In genomic region chr7:96210525-96211369, GRCm38 (mm10) we compare ENCODE assay signal across 9 mouse cellular contexts. TPM values are rescaled to one million over a fixed set of nuclear protein-coding genes. Genes with fewer than 3 reads are reported as not detected.
DNase-seq lines count a peak whose midpoint lies in the region; ATAC-seq and TF ChIP-seq lines count a peak whose summit lies in the region.
"Had no signal": no experiment of that assay in that cellular context is flagged by ENCODE, and none has a peak within 500 bp of the region (broad histone marks: within the 10 kb centered on the region; RNA-seq: fewer than 3 reads in every experiment).

No protein-coding gene starts in this region.

- TF ChIP-seq CTCF in Patski (IDR thresholded peaks at IDR 0.05): no peak

- H3K27ac ChIP-seq in embryonic facial prominence, embryonic 13.5 days: peak overlapping the region; percentile 89
- peak overlapping the region; percentile 95 for H3K27ac ChIP-seq in midbrain, embryonic 10.5 days (replicated peaks)
- H3K27ac ChIP-seq in stomach, embryonic 16.5 days (ENCODE audit: low read length): peak overlapping the region; percentile 74

- H3K4me2 ChIP-seq in embryonic facial prominence, embryonic 13.5 days: peak overlapping the region; percentile 94
- H3K4me2 ChIP-seq in stomach, embryonic 16.5 days (ENCODE audit: low read depth, low read length): peak overlapping the region; percentile 98

- H3K9me3 ChIP-seq in embryonic facial prominence, embryonic 13.5 days: no peaks in the 10 kb centered on the region
- H3K9me3 ChIP-seq in midbrain, embryonic 10.5 days (replicated peaks): no peaks in the 10 kb centered on the region
- no peaks in the 10 kb centered on the region for H3K9me3 ChIP-seq in stomach, embryonic 16.5 days (replicated peaks; ENCODE audit: control insufficient read depth, low read length)

- POLR2A ChIA-PET in Patski (lab: Charles Lee): interaction anchor here (0.6 kb wide), 1 partner anchor 90 kb away, joined by 4 read pairs; no protein-coding TSS in a partner anchor

- no peaks in the 10 kb centered on the region for H3K36me3 ChIP-seq in embryonic facial prominence, embryonic 13.5 days
- H3K36me3 ChIP-seq in midbrain, embryonic 10.5 days: no peaks in the 10 kb centered on the region
- H3K36me3 ChIP-seq in stomach, embryonic 16.5 days (ENCODE audit: control insufficient read depth, insufficient read depth, low read length): no peaks in the 10 kb centered on the region

- peak; percentile 17; the same call in 1 of the 2 replicates for ATAC-seq in cerebellum, adult (ENCODE audit: insufficient number of reproducible peaks, low FRiP score, low TSS enrichment)
- peak; percentile 85 for ATAC-seq in Patski
- ATAC-seq in embryonic facial prominence, embryonic 13.5 days (ENCODE audit: insufficient number of reproducible peaks, insufficient read depth, low FRiP score, low TSS enrichment, low read depth): peak; percentile 61
- ATAC-seq in hematopoietic stem cell, adult 5-6 weeks (replicated peaks in 1 of 2; ENCODE audit: insufficient read depth in 1 of 2, low FRiP score in 2 of 2, low TSS enrichment in 1 of 2, low read depth in 1 of 2, poor library complexity in 2 of 2, severe bottlenecking in 2 of 2): peak; percentile 3 to 6; a peak in 1 of 4 replicates
- ATAC-seq in stomach, embryonic 16.5 days (ENCODE audit: insufficient read depth, low FRiP score): peak; percentile 54

- CTCF ChIA-PET in Patski (lab: Charles Lee): interaction anchor here (0.8 to 3.5 kb wide), 6 partner anchors 9 to 345 kb away, joined by 3 to 22 read pairs (median 3); no protein-coding TSS in a partner anchor

- peak overlapping the region; percentile 73 for H3K4me3 ChIP-seq in embryonic facial prominence, embryonic 13.5 days
- H3K4me3 ChIP-seq in midbrain, embryonic 10.5 days: peak overlapping the region; percentile 87
- H3K4me3 ChIP-seq in stomach, embryonic 16.5 days (replicated peaks; ENCODE audit: low read length): peak overlapping the region; percentile 75
- H3K4me3 ChIP-seq: erythroblast, embryonic 14.5 days had no signal

- no peak for DNase-seq in cerebellum, adult 9-10 months
- peak; percentile 9 for DNase-seq in Patski (ENCODE audit: low read depth, low spot score)
- peak; percentile 39 to 72 for DNase-seq in layer of hippocampus, postnatal 25 days (ENCODE audit: extremely low spot score in 1 of 2, low spot score in 1 of 2)
- DNase-seq in midbrain, embryonic 10.5 days (ENCODE audit: low spot score): peak; percentile 77

- H3K4me1 ChIP-seq in embryonic facial prominence, embryonic 13.5 days: peaks cover 25% of the 10 kb centered on the region
- peaks cover 53% of the 10 kb centered on the region for H3K4me1 ChIP-seq in midbrain, embryonic 10.5 days
- H3K4me1 ChIP-seq in stomach, embryonic 16.5 days (ENCODE audit: control insufficient read depth, insufficient read depth, low read length): peaks cover 16% of the 10 kb centered on the region

- H3K27me3 ChIP-seq in Patski: peaks cover 4% of the 10 kb centered on the region
- 0 out of 2 replicates have a peak, but pooled peaks cover 8% of the 10 kb centered on the region for H3K27me3 ChIP-seq in embryonic facial prominence, embryonic 13.5 days
- H3K27me3 ChIP-seq in midbrain, embryonic 10.5 days (ENCODE audit: low read depth, poor library complexity, severe bottlenecking): peaks cover 64% of the 10 kb centered on the region
- peaks cover 10% of the 10 kb centered on the region; the same call in 1 of the 2 replicates for H3K27me3 ChIP-seq in stomach, embryonic 16.5 days (ENCODE audit: control insufficient read depth, insufficient read depth, low read length)

- in situ Hi-C loops in Patski (cut with MboI; ENCODE audit: low pct_unique_long_range_greater_than_20kb): loop anchor here (10.0 kb wide), 1 partner anchor 284 kb away; no protein-coding TSS in a partner anchor

- WGBS in embryonic facial prominence, embryonic 13.5 days: under 1% methylated on average over 60 of the region's 62 CpGs
- WGBS in midbrain, embryonic 10.5 days: under 1% methylated on average over 61 of the region's 62 CpGs
- WGBS in stomach, embryonic 16.5 days: under 1% methylated on average over 61 of the region's 62 CpGs

- peak overlapping the region; percentile 90 for H3K9ac ChIP-seq in embryonic facial prominence, embryonic 13.5 days
- H3K9ac ChIP-seq in stomach, embryonic 16.5 days (ENCODE audit: low read length): peak overlapping the region; percentile 84

RNA-seq across cellular contexts. Expression of gene Tenm4, which starts 39.7 kb away (rescaled TPM):
- 5.4 TPM for polyA plus RNA-seq in Patski (2021)
- 45.6 and 56.3 TPM in 2 replicates for polyA plus RNA-seq in embryonic facial prominence, embryonic 13.5 days (2015; fragmentation: Nextera tagmentation; extraction: Ambion mirVana)
- 0.38 TPM in 1 of 2 replicates, not detected in the other for total RNA-seq in hematopoietic stem cell, adult 5-6 weeks (2017)
- 100 to 1,000 TPM in 1 of 2 experiments, 10 to 100 TPM in 1; 96.7 to 119 TPM for total RNA-seq in layer of hippocampus, postnatal 25 days (2021)
- polyA plus RNA-seq in midbrain, embryonic 10.5 days (2016; fragmentation: Nextera tagmentation; extraction: Ambion mirVana): 26.5 and 27.4 TPM in 2 replicates
- 18.8 and 22.7 TPM in 2 replicates for polyA plus RNA-seq in stomach, embryonic 16.5 days (2015; fragmentation: Nextera tagmentation; extraction: Ambion mirVana)
- polyA plus RNA-seq: erythroblast, embryonic 14.5 days had no signal

Comparison
In these comparisons a context has a peak if more than half of its experiments do, and no peak if none do; other contexts are left out.
1. ATAC-seq: peak in every context shown above with its lines; median percentile 85 in Patski; 61 in embryonic facial prominence, embryonic 13.5 days; 54 in stomach, embryonic 16.5 days; 17 in cerebellum, adult; 4 in hematopoietic stem cell, adult 5-6 weeks.